Mouse (Mus musculus) E14TG2a.4 (cell line): ENCODE measurements around the gene Slc38a9.

Experiments used
- CTCF ChIP-seq: conservative IDR thresholded peaks from 2 replicates; pipeline ENCODE4 v1.5.1; 2014; ENCODE audit warnings: low read length
- NANOG ChIP-seq: IDR thresholded peaks from 2 replicates; pipeline ENCODE4 v1.6.1; 2014; ENCODE audit warnings: borderline replicate concordance, low read length, mixed read lengths
- POU5F1 ChIP-seq: IDR thresholded peaks from 2 replicates; pipeline ENCODE4 v1.6.1; 2014; ENCODE audit warnings: low read length, borderline replicate concordance

DNA sequence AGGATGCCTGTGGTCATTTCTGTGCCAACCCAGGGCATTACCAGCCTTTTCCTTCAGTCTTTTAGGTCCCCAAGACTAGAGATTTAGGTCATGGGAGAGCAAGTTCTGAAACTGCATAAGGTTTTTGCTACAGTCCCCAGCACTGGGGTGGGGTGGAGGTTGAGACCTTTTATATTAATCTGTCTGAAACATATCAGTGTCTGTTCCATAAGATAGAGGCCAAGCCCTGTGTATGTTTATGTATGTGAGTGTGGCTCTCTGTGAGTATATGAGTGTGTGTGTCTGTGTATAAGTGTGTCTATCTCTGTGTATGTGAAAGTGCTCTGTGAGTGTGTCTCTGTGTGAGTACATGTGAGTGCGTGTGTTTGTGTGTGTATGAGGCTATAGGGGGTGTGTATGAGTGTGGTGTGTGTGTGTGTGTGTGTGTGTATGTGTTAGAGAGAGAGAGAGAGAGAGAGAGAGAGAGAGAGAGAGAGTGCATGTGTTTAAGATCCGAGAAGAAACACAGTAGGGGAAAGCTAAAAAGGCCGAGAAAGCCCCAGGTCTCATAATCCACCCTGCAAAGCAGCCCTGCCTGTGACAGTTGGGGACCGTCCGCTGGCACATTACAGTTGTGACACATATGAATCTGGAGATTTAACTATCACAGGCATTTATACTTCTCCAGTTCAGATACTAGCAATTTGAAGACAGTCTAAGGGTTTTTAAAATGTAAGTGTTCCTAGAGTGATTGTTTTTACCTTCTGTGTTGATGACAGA, 85.6 kb downstream of the Slc38a9 start:
- no peak for TF ChIP-seq CTCF
- no peak for TF ChIP-seq NANOG
- no peak for TF ChIP-seq POU5F1
